Mouse (Mus musculus): ENCODE measurements around the gene Eef1a2.

DNA sequence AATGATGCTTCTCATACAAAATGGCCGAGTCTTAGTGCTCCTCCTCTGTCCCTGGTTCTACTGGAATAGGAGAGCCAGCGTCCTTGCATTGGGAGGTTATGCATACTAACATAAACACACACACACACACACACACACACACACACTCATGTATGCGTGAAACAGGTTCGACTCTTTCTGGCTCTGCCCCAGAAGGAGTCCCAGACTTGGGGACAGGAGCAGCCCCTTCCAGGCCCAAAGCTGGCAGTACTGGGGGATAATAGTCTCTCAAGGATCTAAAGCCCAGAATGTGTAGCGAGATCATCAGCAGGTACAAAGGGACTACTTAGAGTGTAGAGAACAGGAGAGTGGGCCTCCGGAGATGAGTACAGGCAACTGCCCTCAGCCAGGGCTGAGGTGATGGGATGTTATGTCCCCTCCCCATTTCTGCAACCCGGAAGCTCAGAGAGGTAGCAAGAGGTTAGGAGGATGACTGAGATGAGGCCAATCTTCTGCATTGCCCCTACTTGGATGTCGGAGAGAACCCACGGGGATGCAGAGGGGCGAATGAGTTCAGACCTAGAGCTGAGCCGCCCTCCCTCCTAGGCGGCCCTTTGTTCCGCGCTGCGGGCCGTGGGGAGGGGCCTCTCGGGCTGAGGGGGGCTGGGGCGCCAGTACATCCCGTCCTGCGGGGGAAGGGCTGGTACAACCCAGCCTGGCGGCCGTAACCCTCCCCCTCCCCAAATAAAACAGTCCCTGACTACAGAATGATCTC lies 22.8 kb downstream of the Eef1a2 start:
- TF ChIP-seq POLR2A (IDR thresholded peaks at IDR 0.05; ENCODE audit: extremely low read depth, insufficient read depth, low read length) (no peak), CTCF (IDR thresholded peaks at IDR 0.05; ENCODE audit: low read depth, low read length) (no peak)

All from liver, adult 2 months (tissue).